ENCODE assay signal across 8 mouse cellular contexts in genomic region chr2:31815367-31815766, GRCm38 (mm10). TPM values are rescaled to one million over a fixed set of nuclear protein-coding genes. Genes with fewer than 3 reads are reported as not detected.
DNase-seq lines count a peak whose midpoint lies in the region; ATAC-seq and TF ChIP-seq lines count a peak whose summit lies in the region.

No protein-coding gene starts in this region.

- no peak overlapping the region for H3K4me3 ChIP-seq in forebrain, embryonic 14.5 days (ENCODE audit: low read depth, low read length)
- no peak overlapping the region for H3K4me3 ChIP-seq in intestine, embryonic 16.5 days (ENCODE audit: low read length)
- H3K4me3 ChIP-seq in limb, embryonic 10.5 days: no peak overlapping the region
- no peak overlapping the region for H3K4me3 ChIP-seq in neural tube, embryonic 13.5 days
- H3K4me3 ChIP-seq in thymus, adult 2 months (ENCODE audit: control insufficient read depth, insufficient read depth, low read length): no peak overlapping the region

- TF ChIP-seq POLR2A in thymus, adult 2 months (IDR thresholded peaks at IDR 0.05; ENCODE audit: control insufficient read depth, extremely low read depth, insufficient read depth, low read length, poor library complexity): no peak

- no peaks in the 10 kb centered on the region; the same call in 1 of the 2 replicates for H3K4me1 ChIP-seq in forebrain, embryonic 14.5 days (ENCODE audit: control insufficient read depth, insufficient read depth, low read length)
- H3K4me1 ChIP-seq in intestine, embryonic 16.5 days (ENCODE audit: control insufficient read depth, insufficient read depth, low read length): no peaks in the 10 kb centered on the region
- H3K4me1 ChIP-seq in limb, embryonic 10.5 days: peaks cover 3% of the 10 kb centered on the region
- peaks cover 4% of the 10 kb centered on the region for H3K4me1 ChIP-seq in neural tube, embryonic 13.5 days (replicated peaks)
- H3K4me1 ChIP-seq in thymus, adult 2 months (replicated peaks; ENCODE audit: control insufficient read depth, insufficient read depth, low read length): peaks cover 29% of the 10 kb centered on the region

- no peak overlapping the region for H3K9ac ChIP-seq in forebrain, embryonic 14.5 days (ENCODE audit: low read length)
- no peak overlapping the region for H3K9ac ChIP-seq in intestine, embryonic 16.5 days (ENCODE audit: low read depth, low read length)
- H3K9ac ChIP-seq in neural tube, embryonic 13.5 days: no peak overlapping the region

- WGBS in forebrain, embryonic 14.5 days: 36% methylated on average over 5 of the region's 5 CpGs
- WGBS in intestine, embryonic 16.5 days: 19% methylated on average over 5 of the region's 5 CpGs
- WGBS in limb, embryonic 10.5 days: 25% methylated on average over 5 of the region's 5 CpGs
- 34% methylated on average over 5 of the region's 5 CpGs for WGBS in neural tube, embryonic 13.5 days
- WGBS in thymus, adult 2 months: 33% methylated on average over 5 of the region's 5 CpGs

- no peak overlapping the region for H3K4me2 ChIP-seq in forebrain, embryonic 14.5 days (ENCODE audit: low read length)
- H3K4me2 ChIP-seq in intestine, embryonic 16.5 days (ENCODE audit: low read depth, low read length): no peak overlapping the region
- H3K4me2 ChIP-seq in neural tube, embryonic 13.5 days: no peak overlapping the region

- DNase-seq in urinary bladder, postnatal 14 days (ENCODE audit: low spot score): peak; percentile 65
- DNase-seq in urinary bladder, adult 2 months (ENCODE audit: low spot score): no peak
- DNase-seq in c-Kit-positive CD71-negative TER-119-negative erythroid progenitor cells, embryonic 14.5 days (ENCODE audit: low read depth): peak; percentile 45
- peak; percentile 72 for DNase-seq in forebrain, embryonic 14.5 days (ENCODE audit: low spot score)
- peak; percentile 80 for DNase-seq in limb, embryonic 10.5 days (ENCODE audit: low spot score)
- peak; percentile 72 for DNase-seq in thymus, adult 2 months

- H3K27ac ChIP-seq in forebrain, embryonic 14.5 days (ENCODE audit: low read depth, low read length): no peak overlapping the region
- no peak overlapping the region for H3K27ac ChIP-seq in intestine, embryonic 16.5 days (ENCODE audit: low read length)
- H3K27ac ChIP-seq in limb, embryonic 10.5 days: no peak overlapping the region
- no peak overlapping the region for H3K27ac ChIP-seq in neural tube, embryonic 13.5 days (replicated peaks)
- H3K27ac ChIP-seq in thymus, adult 2 months (ENCODE audit: control insufficient read depth, insufficient read depth, low read length): no peak overlapping the region

- peak; percentile 91; the same call in 1 of the 2 replicates for TF ChIP-seq CTCF in thymus, adult 2 months (IDR thresholded peaks at IDR 0.05; ENCODE audit: borderline replicate concordance, control insufficient read depth, extremely low read depth, insufficient read depth, low read length, poor library complexity)

- H3K27me3 ChIP-seq in forebrain, embryonic 14.5 days (replicated peaks; ENCODE audit: control insufficient read depth, insufficient read depth, low read length): no peaks in the 10 kb centered on the region; the same call in 1 of the 2 replicates
- H3K27me3 ChIP-seq in intestine, embryonic 16.5 days (replicated peaks; ENCODE audit: control insufficient read depth, insufficient read depth, low read length): no peaks in the 10 kb centered on the region
- peaks cover 5% of the 10 kb centered on the region for H3K27me3 ChIP-seq in limb, embryonic 10.5 days (ENCODE audit: low read depth, poor library complexity, severe bottlenecking)
- H3K27me3 ChIP-seq in neural tube, embryonic 13.5 days: peaks cover 19% of the 10 kb centered on the region; the same call in 1 of the 2 replicates
- no peaks in the 10 kb centered on the region for H3K27me3 ChIP-seq in thymus, adult 2 months (ENCODE audit: control insufficient read depth, insufficient read depth, low read length)

- ATAC-seq in forebrain, embryonic 14.5 days: peak; percentile 60; the same call in 1 of the 2 replicates
- peak; percentile 34 for ATAC-seq in intestine, embryonic 16.5 days
- ATAC-seq in neural tube, embryonic 13.5 days (ENCODE audit: low read depth): 0 out of 2 replicates have a peak, but pooled peaks have one; percentile 14

- no peaks in the 10 kb centered on the region for H3K36me3 ChIP-seq in forebrain, embryonic 14.5 days (ENCODE audit: control insufficient read depth, insufficient read depth, low read length)
- H3K36me3 ChIP-seq in intestine, embryonic 16.5 days (ENCODE audit: control insufficient read depth, insufficient read depth, low read length): no peaks in the 10 kb centered on the region
- H3K36me3 ChIP-seq in limb, embryonic 10.5 days: no peaks in the 10 kb centered on the region
- no peaks in the 10 kb centered on the region for H3K36me3 ChIP-seq in neural tube, embryonic 13.5 days
- H3K36me3 ChIP-seq in thymus, adult 2 months (ENCODE audit: control insufficient read depth, insufficient read depth, low read length): no peaks in the 10 kb centered on the region

- no peaks in the 10 kb centered on the region for H3K9me3 ChIP-seq in forebrain, embryonic 14.5 days (replicated peaks; ENCODE audit: control insufficient read depth, low read length)
- H3K9me3 ChIP-seq in intestine, embryonic 16.5 days (ENCODE audit: control insufficient read depth, low read length): no peaks in the 10 kb centered on the region
- no peaks in the 10 kb centered on the region for H3K9me3 ChIP-seq in limb, embryonic 10.5 days (replicated peaks)
- H3K9me3 ChIP-seq in neural tube, embryonic 13.5 days: no peaks in the 10 kb centered on the region

RNA-seq across cellular contexts. Expression of gene Qrfp, which starts 5.0 kb away (rescaled TPM):
- polyA plus RNA-seq in urinary bladder, adult 2 months (2012; rRNA removed): 0.03 TPM in 2 replicates
- 0.11 and 0.19 TPM in 2 replicates for polyA plus RNA-seq in forebrain, embryonic 14.5 days (2014; fragmentation: Nextera tagmentation; extraction: Ambion mirVana)
- polyA plus RNA-seq in intestine, embryonic 16.5 days (2015; fragmentation: Nextera tagmentation; extraction: Ambion mirVana): 0.07 TPM in 1 of 2 replicates, not detected in the other
- 0.06 and 0.23 TPM in 2 replicates for polyA plus RNA-seq in limb, embryonic 10.5 days (2016; fragmentation: Nextera tagmentation; extraction: Ambion mirVana)
- 0.13 TPM in 1 of 2 replicates, not detected in the other for polyA plus RNA-seq in neural tube, embryonic 13.5 days (2015; fragmentation: Nextera tagmentation; extraction: Ambion mirVana)
- 0.51 and 0.73 TPM in 2 replicates for polyA plus RNA-seq in thymus, adult 2 months (2012; rRNA removed)

RNA-seq across cellular contexts. Expression of gene Fibcd1, which starts 30.4 kb away (rescaled TPM):
- polyA plus RNA-seq in urinary bladder, adult 2 months (2012; rRNA removed): 0.01 and 0.04 TPM in 2 replicates
- polyA plus RNA-seq in forebrain, embryonic 14.5 days (2014; fragmentation: Nextera tagmentation; extraction: Ambion mirVana): 3.0 and 3.3 TPM in 2 replicates
- polyA plus RNA-seq in intestine, embryonic 16.5 days (2015; fragmentation: Nextera tagmentation; extraction: Ambion mirVana): 0.70 and 0.77 TPM in 2 replicates
- polyA plus RNA-seq in limb, embryonic 10.5 days (2016; fragmentation: Nextera tagmentation; extraction: Ambion mirVana): 0.04 and 0.13 TPM in 2 replicates
- 2.8 and 3.1 TPM in 2 replicates for polyA plus RNA-seq in neural tube, embryonic 13.5 days (2015; fragmentation: Nextera tagmentation; extraction: Ambion mirVana)
- polyA plus RNA-seq in thymus, adult 2 months (2012; rRNA removed): 0.81 and 1.0 TPM in 2 replicates
